Mouse (Mus musculus) cerebellum, adult 9-11 months (tissue): ENCODE measurements at regions not wholly inside any gene's neighbourhood (a gene's known extent, or its start where the extent isn't known, plus 50 kb on each side); places are given as distances from the start of the nearest gene placed in this dataset.
A peak's percentile ranks its signal among the peaks of the same experiment; 100 is the strongest.
"Not testable (repeated sequence)": the region's sequence is repeated elsewhere in the genome, so short reads cannot be mapped to it uniquely, and the experiment has no call there.

ENCODE experiments used
- DNase-seq: peaks from one replicate; pipeline ENCODE4 v3.0.0; 2022

DNA sequence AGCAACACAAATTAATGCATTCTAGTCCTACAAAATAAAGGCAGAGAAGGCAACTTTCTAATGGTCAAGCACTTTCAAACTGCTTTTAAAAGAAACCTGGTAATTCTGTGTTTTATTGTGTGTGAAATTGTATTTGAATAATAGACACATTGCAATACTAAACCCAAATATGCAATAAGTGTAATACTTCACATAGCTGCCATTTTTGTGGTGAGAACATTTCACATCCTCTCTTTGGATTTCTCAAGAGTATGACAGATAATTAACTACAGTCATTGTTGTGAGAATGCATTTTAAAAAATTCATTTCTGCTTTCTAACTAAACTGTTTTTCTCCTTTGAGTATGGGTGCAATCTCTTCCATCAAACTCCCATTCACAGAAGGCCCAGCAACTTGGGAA lies 256.4 kb downstream of the Sema3d start:
- no peak for DNase-seq

- DNase-seq, result no peak
Observed at GRCm38 (mm10) chr5:12646269-12646668, 263.1 kb downstream of the Sema3d start.

GRCm38 (mm10) chr5:12673666-12674065 lies 290.5 kb downstream of the Sema3d start:
- DNase-seq, result no peak

DNA sequence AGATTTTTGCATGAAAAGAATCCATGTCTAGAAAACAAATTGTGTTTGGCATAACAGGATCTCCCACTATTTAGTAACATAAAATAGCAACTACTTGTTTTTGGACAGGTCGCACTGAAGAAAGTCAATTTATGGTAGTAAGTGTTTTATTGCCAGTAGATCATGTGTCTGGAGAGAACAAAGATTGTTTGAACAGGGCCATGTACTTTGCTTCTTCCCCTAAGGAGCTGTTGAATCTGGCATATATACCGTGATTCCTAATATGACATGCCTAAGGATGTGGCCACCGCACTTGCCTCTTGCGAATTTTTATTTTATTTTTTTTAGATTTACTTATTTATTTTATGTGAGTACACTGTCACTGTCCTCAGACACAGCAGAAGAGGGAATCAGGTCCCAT lies 290.9 kb downstream of the Sema3d start:
- no peak for DNase-seq

GRCm38 (mm10) chr5:12676712-12677111 lies 293.5 kb downstream of the Sema3d start:
- DNase-seq, result no peak

DNA sequence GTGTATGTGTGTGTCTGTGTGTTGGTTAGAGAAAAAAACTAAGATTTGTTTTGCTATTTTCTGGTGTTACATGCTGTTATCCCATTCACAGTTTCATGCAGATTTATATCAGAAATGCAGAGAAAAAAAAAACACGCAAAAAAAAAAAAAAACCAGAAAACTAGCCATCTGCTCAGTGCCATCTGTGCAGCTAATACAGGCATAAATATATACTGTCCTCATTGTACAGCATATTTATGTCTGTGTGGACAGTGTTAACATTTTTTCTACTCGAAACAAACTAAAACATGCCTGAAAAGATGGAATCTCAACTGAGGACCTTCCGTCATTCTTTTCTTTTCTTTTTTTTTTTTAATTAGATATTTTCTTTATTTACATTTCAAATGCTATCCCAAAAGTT lies 331.7 kb downstream of the Sema3d start:
- no peak for DNase-seq

GRCm38 (mm10) chr5:12751514-12751913 lies 368.3 kb downstream of the Sema3d start:
- no peak for DNase-seq

DNA sequence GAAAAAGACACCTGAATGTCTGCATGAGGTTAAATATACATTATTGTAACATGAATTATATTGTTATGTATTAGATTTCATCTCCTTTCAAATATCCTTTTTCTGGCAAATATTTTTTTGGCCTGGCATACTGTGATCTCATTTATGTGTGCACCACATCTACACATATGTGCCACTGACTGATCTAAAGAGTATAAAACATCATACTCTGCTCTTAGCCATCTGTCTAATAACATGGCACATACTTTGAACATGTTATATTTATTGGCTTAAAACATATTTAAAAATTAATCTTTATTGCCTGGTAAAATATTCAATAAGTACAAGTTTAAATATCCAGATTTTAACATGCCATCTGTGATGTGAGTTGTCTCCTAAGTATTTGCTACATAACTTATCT lies 365.6 kb upstream of the Sema3a start:
- no peak for DNase-seq

GRCm38 (mm10) chr5:12767383-12767782 lies 357.8 kb upstream of the Sema3a start:
- no peak for DNase-seq

- DNase-seq, result no peak
Observed at GRCm38 (mm10) chr5:12782681-12783080, 342.5 kb upstream of the Sema3a start.

- no peak for DNase-seq
Observed at GRCm38 (mm10) chr5:12808729-12809128, 316.5 kb upstream of the Sema3a start.

DNA sequence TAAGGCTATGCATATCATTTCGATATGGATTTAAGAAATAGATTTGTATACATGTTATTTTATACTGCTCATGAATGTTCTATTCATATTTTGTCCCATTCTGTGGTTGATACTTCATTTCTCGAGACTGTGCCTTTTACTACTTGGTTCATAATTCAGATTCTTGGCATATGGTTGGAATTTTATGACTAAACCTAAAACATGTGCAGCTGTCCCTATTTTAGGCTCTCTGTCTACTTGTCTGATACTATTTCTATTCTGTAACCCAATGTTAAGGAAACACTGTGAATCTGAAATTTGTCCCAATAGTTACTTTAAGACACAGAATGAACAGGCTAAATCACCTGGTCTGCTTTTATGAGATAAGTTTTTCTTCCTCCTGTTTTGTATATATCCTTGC lies 315.3 kb upstream of the Sema3a start:
- DNase-seq, result no peak

GRCm38 (mm10) chr5:12847207-12847606 lies 278.0 kb upstream of the Sema3a start:
- not testable (repeated sequence) for DNase-seq

- no peak for DNase-seq
Observed at GRCm38 (mm10) chr5:12856869-12857268, 268.3 kb upstream of the Sema3a start.

GRCm38 (mm10) chr5:12868355-12869217 lies 256.6 kb upstream of the Sema3a start:
- DNase-seq, result peak; percentile 4

- DNase-seq, result no peak
Observed at GRCm38 (mm10) chr5:12872888-12873287, 252.3 kb upstream of the Sema3a start.

DNA sequence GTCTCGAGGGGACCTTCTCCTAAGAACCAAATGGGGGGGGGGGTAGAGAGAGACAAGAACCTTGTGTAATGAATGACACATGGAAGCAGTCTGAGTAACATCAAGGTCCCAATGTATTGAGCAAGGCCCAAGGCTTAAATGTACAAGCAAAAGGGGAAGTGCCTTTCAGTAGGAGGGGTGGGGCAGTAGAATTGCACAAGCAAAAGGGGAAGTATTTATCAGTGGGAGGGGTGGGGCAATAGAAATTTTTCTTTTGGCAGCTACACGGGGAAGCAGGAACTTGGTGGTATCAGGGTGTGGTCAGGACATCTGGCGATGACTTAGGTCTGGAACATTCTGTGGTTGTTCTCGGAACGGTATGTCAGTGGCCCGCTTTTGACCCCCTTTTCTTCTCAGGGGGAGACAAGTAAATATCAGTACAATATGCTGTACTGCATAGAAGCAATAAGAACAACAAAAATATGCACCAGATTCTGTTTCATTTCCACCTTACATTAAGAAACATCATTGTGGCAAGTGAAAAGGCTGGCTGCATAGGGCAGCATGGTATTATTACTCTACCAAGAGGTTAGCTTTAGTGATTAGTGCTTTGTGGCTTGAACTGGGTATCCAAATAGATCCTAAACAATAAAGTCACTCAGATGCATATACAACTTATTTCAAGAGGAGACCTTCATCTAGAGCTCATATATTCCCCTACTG lies 247.5 kb upstream of the Sema3a start:
- no peak for DNase-seq

DNA sequence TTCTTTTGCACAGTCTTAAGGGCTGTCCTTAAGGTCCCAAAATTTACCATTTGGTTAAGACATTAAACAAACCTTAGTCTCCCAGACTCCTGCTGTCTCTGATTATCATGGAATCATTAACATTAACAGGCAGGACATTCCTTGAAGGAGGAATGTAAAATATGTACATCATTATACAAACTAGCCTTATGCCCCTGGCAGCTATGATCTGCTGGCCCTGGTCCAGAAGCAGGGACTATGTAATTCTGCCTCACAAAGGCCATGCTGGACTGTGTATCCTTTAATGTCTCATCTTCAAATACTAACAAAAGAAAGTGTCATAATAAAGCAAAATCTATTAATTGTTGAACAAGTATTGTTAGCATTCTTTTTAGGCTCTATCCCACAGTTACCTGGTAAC lies 232.9 kb upstream of the Sema3a start:
- DNase-seq, result no peak

- DNase-seq, result no peak
Observed at GRCm38 (mm10) chr5:12894638-12895037, 230.6 kb upstream of the Sema3a start.

GRCm38 (mm10) chr5:12910741-12911140 lies 214.5 kb upstream of the Sema3a start:
- no peak for DNase-seq

DNA sequence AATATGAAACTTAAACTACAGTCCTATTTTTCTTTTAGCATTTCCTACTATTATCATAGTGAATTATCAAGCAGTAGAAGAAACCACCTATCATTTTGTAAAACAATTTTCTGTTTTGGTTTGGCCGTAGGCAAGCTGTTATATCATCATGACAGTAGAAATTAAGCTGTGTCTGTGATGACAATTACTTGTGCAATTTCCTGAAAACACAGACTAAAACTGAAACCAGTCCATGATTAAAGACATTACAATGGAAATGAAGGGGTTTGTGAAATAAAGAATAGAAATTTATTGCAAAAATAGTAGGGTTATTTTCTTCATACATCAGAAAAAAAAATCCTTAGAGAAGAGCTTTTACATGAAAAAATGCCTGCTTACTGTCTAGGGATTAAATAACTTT lies 210.8 kb upstream of the Sema3a start:
- no peak for DNase-seq

GRCm38 (mm10) chr5:12919335-12919734 lies 205.9 kb upstream of the Sema3a start:
- no peak for DNase-seq

GRCm38 (mm10) chr5:12922889-12923288 lies 202.3 kb upstream of the Sema3a start:
- no peak for DNase-seq

- DNase-seq, result no peak
Observed at GRCm38 (mm10) chr5:12925466-12925865, 199.7 kb upstream of the Sema3a start.
